Mouse (Mus musculus): ENCODE data around the gene Gusb.
"Not testable (repeated sequence)": the region's sequence is repeated elsewhere in the genome, so short reads cannot be mapped to it uniquely, and the experiment has no call there.

The Gusb gene

GRCm38 (mm10) chr5:129974866-129975311, 28.0 kb downstream of the Gusb start:
- DNase-seq (ENCODE audit: low read depth, low spot score) = no peak

GRCm38 (mm10) chr5:129974354-129974753, 28.5 kb downstream of the Gusb start:
- no peak for DNase-seq (ENCODE audit: low read depth, low spot score)

GRCm38 (mm10) chr5:129971491-129971890, 31.4 kb downstream of the Gusb start:
- DNase-seq (ENCODE audit: low read depth, low spot score) = no peak

DNA sequence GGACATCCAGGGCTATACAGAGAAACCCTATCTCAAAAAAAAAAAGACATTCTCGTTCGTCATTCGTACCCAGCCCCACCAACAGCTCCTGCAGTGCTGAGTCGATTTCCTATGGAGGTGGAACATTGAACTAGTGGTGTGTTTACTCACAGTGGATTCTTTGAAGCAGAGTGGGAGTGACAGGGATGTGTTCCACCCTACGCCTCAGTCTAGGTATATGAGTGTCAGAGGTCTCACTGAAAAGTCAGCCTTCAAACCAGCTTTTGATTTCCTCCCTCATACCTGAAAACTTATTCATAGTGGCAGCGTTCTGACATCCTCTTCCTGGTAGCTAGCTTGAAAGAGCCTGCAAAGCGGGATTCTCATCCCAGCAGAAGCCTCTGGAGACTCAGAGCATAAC, 34.4 kb downstream of the Gusb start:
- no peak for DNase-seq (ENCODE audit: low read depth, low spot score)

DNA sequence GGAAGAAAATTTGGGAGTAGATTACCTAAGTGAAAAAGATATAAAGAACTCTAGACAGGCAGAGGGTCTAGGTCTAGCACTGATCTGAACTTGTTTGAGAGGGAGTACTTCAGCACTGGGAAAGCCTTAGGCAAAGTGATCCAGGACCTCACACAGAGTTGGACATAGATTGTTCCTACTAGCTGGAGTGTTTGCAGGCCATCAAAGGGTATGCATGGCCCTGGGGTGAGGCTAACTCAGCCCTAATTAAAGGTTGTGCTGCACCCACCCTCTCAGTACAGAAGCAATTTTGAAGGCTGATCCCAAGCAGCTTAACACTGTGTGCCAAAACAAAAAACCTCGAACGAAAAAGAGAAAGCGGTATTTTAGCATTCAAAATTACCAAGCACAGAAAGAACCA, 36.4 kb downstream of the Gusb start:
- DNase-seq (ENCODE audit: low read depth, low spot score) = no peak

GRCm38 (mm10) chr5:129963224-129963623, 39.6 kb downstream of the Gusb start:
- no peak for DNase-seq (ENCODE audit: low read depth, low spot score)

DNA sequence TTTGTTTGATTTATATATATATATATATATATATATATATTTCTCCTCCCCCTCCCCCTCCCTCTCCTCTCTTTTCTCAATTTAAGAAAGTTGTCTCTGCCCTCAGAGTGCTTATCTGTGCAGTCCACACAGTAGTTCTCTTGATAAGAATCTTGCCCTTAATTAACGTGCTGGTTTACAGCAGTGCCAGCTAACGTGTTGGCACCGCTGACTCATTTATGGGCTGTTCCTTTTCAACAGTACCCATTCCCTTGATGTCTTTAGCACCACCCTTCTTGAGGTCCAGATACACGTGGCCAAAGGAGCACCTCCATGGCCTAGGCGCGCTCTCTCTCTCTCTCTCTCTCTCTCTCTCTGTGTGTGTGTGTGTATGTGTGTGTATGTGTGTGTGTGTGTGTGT, 47.1 kb downstream of the Gusb start:
- no peak for DNase-seq (ENCODE audit: low read depth, low spot score)

GRCm38 (mm10) chr5:129954473-129955254, 48.2 kb downstream of the Gusb start:
- DNase-seq (ENCODE audit: low read depth, low spot score) = no peak

- DNase-seq (ENCODE audit: low read depth, low spot score) = no peak
Observed at GRCm38 (mm10) chr5:129952143-129952542, 50.7 kb downstream of the Gusb start.

- DNase-seq (ENCODE audit: low read depth, low spot score) = no peak
Observed at GRCm38 (mm10) chr5:129947528-129948033, 55.3 kb downstream of the Gusb start.

DNA sequence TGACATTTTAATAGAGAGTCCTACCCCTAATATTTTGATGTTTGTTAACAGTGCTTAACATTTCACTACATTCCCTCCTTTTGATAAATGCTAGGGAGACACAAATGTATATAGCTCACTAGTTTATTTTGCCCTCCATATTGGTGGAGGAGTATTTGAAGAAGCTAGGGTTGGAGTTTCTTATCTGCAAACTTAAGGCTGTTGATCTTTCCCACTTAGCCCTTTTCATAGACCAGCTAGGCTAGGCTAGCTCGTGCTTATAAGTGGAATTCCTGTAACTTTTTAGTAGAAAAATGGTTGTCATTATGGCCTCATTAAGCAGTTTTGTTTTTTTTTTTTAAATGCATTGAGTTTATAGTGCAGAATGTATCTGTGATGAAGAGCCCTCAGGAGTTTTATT, 59.4 kb downstream of the Gusb start:
- DNase-seq (ENCODE audit: low read depth, low spot score) = no peak

DNA sequence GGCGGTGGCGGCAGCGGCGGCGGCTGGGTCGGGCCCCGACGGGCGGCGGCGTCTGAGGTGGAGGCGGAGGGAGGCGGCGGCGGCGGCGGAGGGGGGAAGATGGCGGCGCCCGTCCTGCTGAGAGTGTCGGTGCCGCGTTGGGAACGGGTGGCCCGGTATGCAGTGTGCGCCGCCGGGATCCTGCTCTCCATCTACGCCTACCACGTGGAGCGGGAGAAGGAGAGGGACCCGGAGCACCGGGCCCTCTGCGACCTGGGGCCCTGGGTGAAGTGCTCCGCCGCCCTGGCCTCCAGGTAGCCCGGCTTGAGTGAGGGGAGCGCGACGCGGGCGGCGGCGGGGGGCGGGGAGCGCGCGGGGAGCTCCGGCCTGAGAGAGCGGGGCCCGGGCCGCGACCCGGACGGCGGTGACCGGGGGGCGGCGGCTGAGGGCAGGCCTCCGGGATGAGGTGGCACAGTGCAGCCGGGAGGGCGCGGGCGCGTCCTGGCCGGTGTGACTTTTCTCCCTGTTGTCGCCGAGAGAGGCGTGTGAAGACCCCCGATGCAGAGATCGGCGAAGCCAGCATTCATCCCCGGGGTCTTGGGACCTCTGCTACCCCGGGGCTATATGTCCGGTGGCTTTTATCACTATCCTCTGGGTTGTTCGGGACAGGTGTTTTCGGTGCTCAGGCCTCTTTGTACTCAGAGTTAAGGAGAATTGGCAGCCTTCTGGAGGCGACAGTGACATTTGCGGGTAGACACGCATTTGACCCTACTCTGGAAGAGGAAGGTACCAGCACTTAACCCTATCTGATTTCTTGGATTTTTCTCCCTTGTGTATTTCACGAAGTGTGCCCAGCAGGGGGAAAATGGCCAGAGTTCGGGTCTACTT, 60.5 kb downstream of the Gusb start:
- not testable (repeated sequence) for DNase-seq (ENCODE audit: low read depth, low spot score)

DNA sequence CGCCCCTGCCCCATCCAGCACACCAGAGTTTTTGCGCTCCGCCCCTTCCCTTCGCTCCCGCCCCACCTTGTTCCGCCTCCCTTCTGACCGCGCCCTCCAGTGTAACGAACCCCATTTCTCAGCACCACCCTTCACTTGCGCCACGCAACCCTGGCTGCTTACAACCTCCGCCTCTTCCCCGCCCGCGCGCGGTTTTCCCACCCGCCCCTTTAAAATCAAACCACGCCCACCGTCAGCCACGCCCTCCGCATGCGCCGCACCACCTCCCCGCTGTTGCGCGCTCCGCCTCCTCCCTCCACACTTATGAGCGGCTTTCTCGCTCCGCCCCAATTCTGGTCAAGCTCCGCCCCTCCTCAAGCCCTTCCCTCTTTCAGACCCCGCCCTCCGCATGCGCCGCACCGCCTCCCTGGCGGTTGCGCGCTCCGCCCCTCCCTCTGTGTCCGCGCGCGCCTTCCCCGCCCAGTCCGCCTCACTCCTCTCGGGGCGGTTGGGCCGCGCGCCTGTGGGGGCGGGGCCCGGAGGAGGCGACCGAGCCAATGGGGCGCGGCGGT, 61.3 kb downstream of the Gusb start, which contains the start of gene Vkorc1l1:
TSS of gene Vkorc1l1 (plus strand) at position 476 of the 551 bp plus-strand sequence.
- DNase-seq (ENCODE audit: low read depth, low spot score) = peak; percentile 98

DNA sequence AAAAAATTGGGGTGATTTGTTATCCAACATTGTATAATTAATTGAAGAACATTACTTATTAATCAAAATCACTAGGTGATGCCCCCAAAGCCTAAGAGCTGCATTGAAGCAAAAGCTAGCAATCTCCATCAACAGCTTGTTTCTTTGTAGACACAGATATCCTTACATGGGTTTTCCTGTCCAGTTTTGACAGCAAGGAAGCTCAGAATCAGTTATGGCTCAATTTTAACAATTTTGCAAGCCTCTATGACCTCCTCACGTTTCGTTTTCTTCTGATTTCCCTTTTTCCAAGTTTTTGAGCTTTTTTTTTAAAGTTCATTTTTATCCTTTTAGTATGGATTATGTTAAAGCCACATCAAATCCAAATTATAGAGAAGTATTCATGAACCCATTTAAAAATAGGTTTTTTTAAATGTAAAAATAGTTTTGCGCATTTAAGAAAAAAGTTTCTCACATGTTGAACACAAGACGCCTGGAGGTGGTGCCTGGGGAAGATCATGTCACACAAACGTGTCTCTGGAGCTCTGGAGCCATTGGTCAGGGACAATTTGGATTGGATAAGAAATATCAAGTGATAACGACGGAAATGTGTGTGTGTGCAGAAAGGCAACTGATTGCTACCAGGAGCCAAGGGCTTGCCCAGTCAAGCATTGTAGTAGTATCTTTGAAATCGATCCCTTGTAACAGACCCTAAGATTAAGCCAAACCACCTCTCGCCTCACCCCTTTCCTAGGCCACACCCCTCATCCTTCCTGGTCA, 61.9 kb downstream of the Gusb start:
- no peak for DNase-seq (ENCODE audit: low read depth, low spot score)

- DNase-seq (ENCODE audit: low read depth, low spot score) = no peak
Observed at GRCm38 (mm10) chr5:129940281-129940680, 62.6 kb downstream of the Gusb start.
